14 mouse cellular contexts compared by ENCODE assay signal in genomic region chr17:88764136-88764485, GRCm38 (mm10). TPM values are rescaled to one million over a fixed set of nuclear protein-coding genes. Genes with fewer than 3 reads are reported as not detected.
DNase-seq lines count a peak whose midpoint lies in the region; ATAC-seq and TF ChIP-seq lines count a peak whose summit lies in the region.
"Had no signal": no experiment of that assay in that cellular context is flagged by ENCODE, and none has a peak within 500 bp of the region (broad histone marks: within the 10 kb centered on the region; RNA-seq: fewer than 3 reads in every experiment).

No protein-coding gene starts in this region.

- H3K9ac ChIP-seq in lung, embryonic 14.5 days: no peak overlapping the region
- H3K9ac ChIP-seq in embryonic facial prominence, embryonic 14.5 days (ENCODE audit: low read depth, low read length): no peak overlapping the region
- H3K9ac ChIP-seq in hindbrain, postnatal 0 days (replicated peaks; ENCODE audit: low read length): no peak overlapping the region
- H3K9ac ChIP-seq: liver, postnatal 0 days had no signal

- H3K27ac ChIP-seq in lung, embryonic 14.5 days (ENCODE audit: low read depth): no peak overlapping the region
- no peak overlapping the region for H3K27ac ChIP-seq in embryonic facial prominence, embryonic 14.5 days (replicated peaks; ENCODE audit: low read depth, low read length)
- no peak overlapping the region for H3K27ac ChIP-seq in hindbrain, postnatal 0 days

- 76% methylated on average over 3 of the region's 3 CpGs for WGBS in lung, embryonic 14.5 days
- 75% methylated on average over 3 of the region's 3 CpGs for WGBS in embryonic facial prominence, embryonic 14.5 days
- WGBS in hindbrain, postnatal 0 days: 38% methylated on average over 3 of the region's 3 CpGs

- DNase-seq in lung, embryonic 14.5 days: no peak
- no peak for DNase-seq in lung, postnatal 4 days
- peak; percentile 58 for DNase-seq in embryonic facial prominence, embryonic 14.5 days (ENCODE audit: low spot score)
- peak; percentile 38 for DNase-seq in hindbrain, postnatal 0 days (ENCODE audit: low spot score)
- peak; percentile 70 for DNase-seq in retina, embryonic 14.5 days (ENCODE audit: low spot score)
- DNase-seq in testis, postnatal 14 days (ENCODE audit: low spot score): no peak
- no peak for DNase-seq in testis, postnatal 10 days (ENCODE audit: low spot score)
- DNase-seq: adrenal gland, adult 8-10 months; cerebellum, postnatal 36 days; heart, postnatal 36 days; liver, postnatal 0 days; thymus, adult 18-20 months had no signal

- no peaks in the 10 kb centered on the region for H3K27me3 ChIP-seq in lung, embryonic 14.5 days (ENCODE audit: insufficient read depth, low read length)
- no peaks in the 10 kb centered on the region for H3K27me3 ChIP-seq in embryonic facial prominence, embryonic 14.5 days (replicated peaks; ENCODE audit: control insufficient read depth, insufficient read depth, low read length)
- H3K27me3 ChIP-seq in hindbrain, postnatal 0 days (ENCODE audit: insufficient read depth, low read length): no peaks in the 10 kb centered on the region
- H3K27me3 ChIP-seq: CH12.LX had no signal

- H3K4me2 ChIP-seq in lung, embryonic 14.5 days: no peak overlapping the region
- no peak overlapping the region for H3K4me2 ChIP-seq in embryonic facial prominence, embryonic 14.5 days (ENCODE audit: low read depth, low read length)
- H3K4me2 ChIP-seq in hindbrain, postnatal 0 days (ENCODE audit: low read depth, low read length): no peak overlapping the region

- H3K4me1 ChIP-seq in lung, embryonic 14.5 days (ENCODE audit: insufficient read depth): no peaks in the 10 kb centered on the region
- H3K4me1 ChIP-seq in embryonic facial prominence, embryonic 14.5 days (ENCODE audit: control insufficient read depth, insufficient read depth, low read length): no peaks in the 10 kb centered on the region; the same call in 1 of the 2 replicates
- no peaks in the 10 kb centered on the region for H3K4me1 ChIP-seq in hindbrain, postnatal 0 days (ENCODE audit: insufficient read depth, low read length)

- TF ChIP-seq CTCF in lung, embryonic 14.5 days (IDR thresholded peaks at IDR 0.05; ENCODE audit: low read depth): no peak
- peak; percentile 28 for TF ChIP-seq CTCF in hindbrain, postnatal 0 days (IDR thresholded peaks at IDR 0.05; ENCODE audit: low read depth)

- H3K4me3 ChIP-seq in lung, embryonic 14.5 days (ENCODE audit: low read depth, low read length): no peak overlapping the region
- no peak overlapping the region for H3K4me3 ChIP-seq in embryonic facial prominence, embryonic 14.5 days (ENCODE audit: low read depth, low read length)
- H3K4me3 ChIP-seq in hindbrain, postnatal 0 days (ENCODE audit: low read length): no peak overlapping the region

- ATAC-seq in lung, embryonic 14.5 days (ENCODE audit: insufficient read depth): peak; percentile 30; the same call in 1 of the 2 replicates
- ATAC-seq in embryonic facial prominence, embryonic 14.5 days (ENCODE audit: low read depth): peak; percentile 75; the same call in 1 of the 2 replicates
- peak; percentile 81; the same call in 1 of the 2 replicates for ATAC-seq in hindbrain, postnatal 0 days
- ATAC-seq in megakaryocyte, adult 5-6 weeks (ENCODE audit: poor library complexity, severe bottlenecking): no peak
- ATAC-seq: liver, postnatal 0 days had no signal

- H3K36me3 ChIP-seq in lung, embryonic 14.5 days (ENCODE audit: insufficient read depth): no peaks in the 10 kb centered on the region
- H3K36me3 ChIP-seq in embryonic facial prominence, embryonic 14.5 days (ENCODE audit: control insufficient read depth, insufficient read depth, low read length): no peaks in the 10 kb centered on the region
- H3K36me3 ChIP-seq in hindbrain, postnatal 0 days (ENCODE audit: insufficient read depth, low read length): no peaks in the 10 kb centered on the region

- no peaks in the 10 kb centered on the region for H3K9me3 ChIP-seq in lung, embryonic 14.5 days (ENCODE audit: low read depth, low read length)
- H3K9me3 ChIP-seq in embryonic facial prominence, embryonic 14.5 days (ENCODE audit: control insufficient read depth, low read length): no peaks in the 10 kb centered on the region
- no peaks in the 10 kb centered on the region for H3K9me3 ChIP-seq in hindbrain, postnatal 0 days (ENCODE audit: low read length)

RNA-seq across cellular contexts. Expression of gene Lhcgr, which starts 27.7 kb away (rescaled TPM):
- 0.31 and 0.61 TPM in 2 replicates for polyA plus RNA-seq in lung, embryonic 14.5 days (2014; fragmentation: Nextera tagmentation; extraction: Ambion mirVana)
- polyA plus RNA-seq in embryonic facial prominence, embryonic 14.5 days (2014; fragmentation: Nextera tagmentation; extraction: Ambion mirVana): 0.47 and 0.49 TPM in 2 replicates
- 0.40 and 0.89 TPM in 2 replicates for total RNA-seq in hindbrain, postnatal 0 days (2014; rRNA removed)
- 1.5 and 1.8 TPM in 2 replicates for polyA plus RNA-seq in hindbrain, postnatal 0 days (2015; fragmentation: Nextera tagmentation; extraction: Ambion mirVana)
- total RNA-seq in megakaryocyte, adult 5-6 weeks (2015): not detected in 2 replicates
- total RNA-seq in megakaryocyte, adult 5-6 weeks (2017): not detected in 2 replicates
- total RNA-seq: CH12.LX had no signal
- polyA plus RNA-seq: liver, postnatal 0 days had no signal

Comparison
In these comparisons a context has a peak if more than half of its experiments do, and no peak if none do; other contexts are left out.
1. DNase-seq: peak in embryonic facial prominence, embryonic 14.5 days (single experiment), hindbrain, postnatal 0 days (single experiment) and retina, embryonic 14.5 days (single experiment); none in lung, embryonic 14.5 days (single experiment), lung, postnatal 4 days (0 of 2), testis, postnatal 14 days (single experiment) and testis, postnatal 10 days (single experiment).